Mouse (Mus musculus) layer of hippocampus, adult 8-10 months (tissue): ENCODE results near the gene Lrmda. TPM values are rescaled to one million over a fixed set of nuclear protein-coding genes. Genes with fewer than 3 reads are reported as not detected.
"Not testable (repeated sequence)": the region's sequence is repeated elsewhere in the genome, so short reads cannot be mapped to it uniquely, and the experiment has no call there.

Experiments used
- DNase-seq, 2 experiments: peaks; one replicate each; pipeline ENCODE4 v3.0.0; 2022; ENCODE audit warnings: low spot score in 2 of 2
- total RNA-seq, 4 experiments: library from RNA; stranded (reverse); gene quantifications; 2 replicates each; pipeline ENCODE4 v1.2.4; 2022

Gene Lrmda
- total RNA-seq, 4 experiments from 2014 or later = 0.59 to 4.9 (median 1.8) TPM

DNA sequence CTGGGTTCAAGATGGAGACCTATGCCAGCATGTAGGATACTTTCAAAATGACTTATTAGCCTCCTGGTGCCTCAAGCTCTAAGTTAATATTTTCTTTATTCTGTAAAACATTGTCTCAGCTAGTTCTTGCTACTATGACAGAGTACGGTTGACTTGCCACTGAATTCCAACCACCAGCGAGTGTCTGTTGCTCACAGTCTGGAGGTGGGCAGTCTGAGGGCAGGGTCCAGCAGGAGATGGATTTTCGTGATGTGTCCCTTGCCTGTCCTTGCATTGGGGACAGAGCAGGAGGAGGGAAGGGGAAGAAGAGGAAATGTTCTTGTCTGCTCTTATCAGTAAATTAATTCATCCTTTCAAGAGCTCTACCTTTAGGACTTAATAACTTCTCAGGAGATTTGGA lies 559.5 kb downstream of the Lrmda start:
- DNase-seq = no peak

DNA sequence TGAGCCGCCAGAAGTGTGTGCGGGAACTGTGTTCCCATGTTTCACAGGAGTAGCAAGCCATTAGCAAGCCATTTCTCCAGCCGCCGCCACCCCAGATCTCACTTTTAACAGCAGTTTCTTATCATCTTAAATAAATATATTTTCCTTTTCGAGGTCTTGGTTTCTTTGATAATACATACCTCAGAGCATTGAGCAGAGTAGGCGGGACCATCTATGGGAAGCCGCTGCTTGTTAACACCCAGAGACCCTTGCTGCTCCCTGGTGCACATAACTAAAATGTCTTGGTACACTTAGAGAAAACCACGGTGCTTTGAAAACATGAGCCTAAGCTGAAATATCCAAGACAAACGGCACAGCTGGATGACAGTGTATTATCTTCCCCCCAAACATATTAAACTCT lies 562.6 kb downstream of the Lrmda start:
- DNase-seq = no peak

DNA sequence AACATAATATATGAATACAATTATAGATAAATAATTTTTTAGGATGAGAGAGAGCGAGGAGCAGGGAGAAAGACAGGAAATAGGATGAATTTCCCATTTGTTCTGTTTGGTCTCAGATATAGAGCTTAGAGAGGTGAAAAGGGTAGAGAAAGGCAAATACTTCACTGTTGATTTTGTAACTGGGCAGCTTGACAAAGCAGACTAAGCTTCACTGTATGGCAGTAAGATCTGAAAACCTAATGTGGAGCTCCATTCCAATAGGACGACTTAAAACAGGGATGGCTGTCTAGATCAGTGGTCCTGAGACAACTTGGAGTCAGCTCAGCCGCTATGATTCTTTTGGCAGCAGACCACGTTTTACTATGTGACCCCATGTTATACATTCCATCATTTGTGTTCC lies 566.8 kb downstream of the Lrmda start:
- DNase-seq = no peak

DNA sequence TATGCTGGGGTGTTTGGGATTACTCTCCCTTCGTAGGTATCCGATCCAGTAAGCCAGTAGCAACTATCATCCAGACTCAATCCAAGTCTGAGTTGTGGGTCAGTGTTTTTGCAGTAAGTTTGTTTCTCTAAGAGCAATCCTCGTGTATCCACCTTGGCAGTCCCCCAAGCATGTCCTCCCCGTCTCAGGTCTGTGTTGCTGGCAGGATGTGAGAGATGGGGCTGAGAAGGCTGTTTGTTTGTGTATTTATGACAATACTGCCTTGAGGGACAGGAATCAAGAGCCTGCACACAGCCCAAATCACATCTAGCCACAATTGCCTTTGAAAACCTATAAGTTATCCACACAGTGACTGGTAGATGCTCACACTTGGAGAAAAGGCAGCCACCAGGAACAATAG lies 567.3 kb downstream of the Lrmda start:
- DNase-seq = no peak

DNA sequence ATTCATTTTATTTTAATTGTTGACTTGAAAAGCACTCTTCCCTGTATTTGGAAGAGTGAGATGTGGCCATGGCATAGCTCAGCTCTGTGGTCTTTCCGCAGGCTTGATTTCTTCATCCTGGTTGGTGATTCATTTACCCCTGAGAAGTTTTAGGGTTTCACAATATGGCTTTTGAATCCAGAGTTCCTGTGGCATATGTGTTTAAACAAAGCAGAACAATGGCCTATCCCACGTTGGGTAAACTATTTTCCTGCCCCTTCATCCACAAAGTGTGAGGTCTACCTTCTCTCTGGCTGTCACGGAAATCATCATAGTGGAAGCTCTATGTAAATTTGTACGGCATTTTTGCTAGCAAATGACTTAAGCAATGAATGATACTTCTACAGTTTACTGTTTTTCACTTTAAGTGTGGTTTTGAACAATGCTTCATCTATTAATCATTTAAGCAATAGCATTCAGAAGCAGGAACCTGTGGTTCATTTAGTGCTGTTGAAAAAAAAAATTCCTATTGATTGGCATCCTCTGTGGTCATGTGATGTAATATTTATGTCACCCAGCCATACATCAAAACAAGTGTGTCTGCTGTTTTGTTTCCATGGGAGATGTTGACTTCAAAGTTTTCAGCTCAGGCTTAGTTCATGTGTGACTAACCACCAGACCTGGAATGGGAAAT lies 567.9 kb downstream of the Lrmda start:
- DNase-seq = no peak

GRCm38 (mm10) chr14:22587958-22588296 lies 568.4 kb downstream of the Lrmda start:
- no peak for DNase-seq

DNA sequence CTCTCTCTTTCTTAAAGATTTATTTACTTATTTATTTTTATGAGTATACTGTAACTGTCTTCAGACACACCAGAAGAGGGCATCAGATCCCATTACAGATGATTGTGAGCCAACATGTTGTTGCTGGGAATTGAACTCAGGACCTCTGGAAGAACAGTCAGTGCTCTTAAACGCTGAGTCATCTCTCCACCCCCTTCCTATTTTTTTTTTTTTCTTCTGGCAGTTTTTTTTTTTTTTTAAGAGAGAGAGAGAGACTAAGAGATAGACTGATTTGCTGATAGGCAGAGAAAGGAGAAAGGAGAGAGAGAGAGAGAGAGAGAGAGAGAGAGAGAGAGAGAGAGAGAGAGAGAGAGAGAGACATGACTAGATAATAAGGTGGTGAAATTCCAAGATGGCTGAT lies 568.9 kb downstream of the Lrmda start:
- DNase-seq = not testable (repeated sequence)

DNA sequence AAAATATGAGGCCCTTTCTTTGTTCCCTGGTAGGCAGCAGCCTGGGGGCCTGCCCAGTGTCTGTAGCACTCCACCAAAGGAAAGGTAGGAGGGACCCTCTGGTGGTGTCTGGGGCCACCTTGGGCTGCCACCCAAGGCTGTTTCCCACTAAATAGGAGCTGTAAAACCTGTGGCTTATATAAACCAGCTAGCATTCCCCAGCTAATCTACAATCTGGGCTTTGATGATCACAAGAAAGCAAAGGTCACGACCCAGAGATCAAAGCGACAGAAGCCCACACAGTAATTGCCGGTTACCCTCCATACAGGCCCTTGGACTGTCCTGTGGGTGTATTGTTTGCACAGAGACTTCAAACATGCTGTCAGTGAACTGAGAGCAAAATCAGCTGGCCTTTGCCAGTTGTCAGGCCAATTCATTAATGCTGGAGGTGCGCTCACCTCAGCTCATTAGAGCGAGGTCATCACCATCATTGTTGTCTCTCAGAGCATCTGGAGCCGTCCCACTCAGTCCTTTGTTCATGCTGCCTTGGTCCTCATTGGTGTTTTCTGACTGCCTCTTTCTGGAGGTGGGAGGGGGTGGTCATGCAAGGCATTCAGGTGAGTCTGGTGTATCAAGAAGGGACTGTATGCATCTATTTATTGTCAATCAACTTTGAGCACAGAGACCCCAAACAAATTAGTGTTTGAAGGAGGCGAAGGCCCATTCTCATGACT lies 570.1 kb downstream of the Lrmda start:
- DNase-seq = no peak

DNA sequence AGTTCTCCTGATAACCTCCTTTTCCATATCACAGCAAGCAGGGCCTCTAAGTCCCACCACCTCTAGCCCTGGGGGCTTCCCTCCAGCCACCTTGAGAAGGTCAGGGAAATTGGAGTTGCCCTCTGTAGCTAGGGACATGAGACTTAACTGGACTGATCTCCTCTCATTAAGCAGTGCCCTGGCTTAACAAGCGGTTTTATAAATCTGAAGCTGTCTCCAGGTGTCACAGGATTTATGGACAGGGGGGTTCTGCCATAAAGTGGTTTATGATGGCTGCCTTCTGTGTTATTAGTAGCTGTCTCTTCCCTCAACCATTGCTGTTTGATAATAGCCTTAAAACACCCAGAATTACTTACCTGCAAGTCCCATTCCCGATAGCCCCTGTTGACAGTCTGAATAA lies 571.7 kb downstream of the Lrmda start:
- DNase-seq = no peak

DNA sequence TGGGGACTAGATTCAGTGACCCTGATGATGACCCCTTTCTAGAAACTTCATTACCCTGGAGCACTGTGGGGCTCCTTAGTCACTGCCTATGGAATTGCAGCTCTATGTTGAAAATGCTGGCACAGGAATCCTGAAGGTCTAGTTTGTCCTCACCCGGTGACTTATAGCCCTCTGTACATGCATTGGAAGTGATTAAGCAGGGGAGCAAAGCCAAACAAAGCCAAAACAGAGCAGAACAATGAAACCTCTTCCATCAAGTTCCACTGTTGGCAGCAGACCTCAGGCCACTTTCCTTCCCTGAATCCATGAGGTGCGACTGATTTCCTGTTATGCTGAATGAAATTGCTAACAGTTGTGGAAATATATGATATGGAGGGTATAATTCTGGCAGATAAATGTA lies 578.0 kb downstream of the Lrmda start:
- DNase-seq = no peak

GRCm38 (mm10) chr14:22598638-22599037 lies 579.1 kb downstream of the Lrmda start:
- no peak for DNase-seq

DNA sequence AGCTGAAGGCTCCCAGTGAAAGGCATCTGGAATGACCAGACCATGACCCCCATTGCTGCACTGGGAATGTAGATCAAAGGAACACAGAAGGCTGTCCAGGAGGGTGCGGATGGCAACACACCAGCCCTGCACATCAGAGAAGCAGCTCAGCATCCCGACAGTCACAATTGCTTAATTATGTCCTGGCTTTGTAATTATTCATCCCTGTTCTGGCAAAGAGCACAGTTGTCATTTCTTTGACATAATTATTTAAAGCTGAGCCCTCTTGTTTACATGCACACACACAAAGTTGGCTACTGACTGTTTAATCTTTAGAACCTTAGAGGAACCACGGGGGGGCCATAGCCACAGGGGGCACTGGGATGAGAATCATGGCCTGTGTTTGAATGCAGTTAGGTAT lies 580.7 kb downstream of the Lrmda start:
- no peak for DNase-seq

DNA sequence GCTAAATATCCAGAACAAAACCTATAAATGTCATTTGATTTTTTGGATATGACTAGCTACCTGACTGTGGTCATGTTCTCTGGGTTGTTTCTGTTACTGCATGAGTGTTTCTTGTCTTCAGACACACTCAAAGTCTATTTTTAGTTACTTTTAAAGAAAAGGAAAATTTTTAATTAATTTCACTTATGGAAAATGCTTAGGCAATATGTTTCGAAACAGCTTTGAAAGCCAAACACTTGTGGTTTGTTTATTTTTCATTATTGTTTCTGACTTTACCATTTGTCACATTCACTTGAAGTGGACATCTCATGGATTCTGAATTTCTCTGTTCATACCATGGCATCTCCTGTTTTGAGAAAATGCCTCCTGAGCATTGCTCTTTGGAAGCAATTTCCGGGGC lies 582.8 kb downstream of the Lrmda start:
- DNase-seq = no peak

DNA sequence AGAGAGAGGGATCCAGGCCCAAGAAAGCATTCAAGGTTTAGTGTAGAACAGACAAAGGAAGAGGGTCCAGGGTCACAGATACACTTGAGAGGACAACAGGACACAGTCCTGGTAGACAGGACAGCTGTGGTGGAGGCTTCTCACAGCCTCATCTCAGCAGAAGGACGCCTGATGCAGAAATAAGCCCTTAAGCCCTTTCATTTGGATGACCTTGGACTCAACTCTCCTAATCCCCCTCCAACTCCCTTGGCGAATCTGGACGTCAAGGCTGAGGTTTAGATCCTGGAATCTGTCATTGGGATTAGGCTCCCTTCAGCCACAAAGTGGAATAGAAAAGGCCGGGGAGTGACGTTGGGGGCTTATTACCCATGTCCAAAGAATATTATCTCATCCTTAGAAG lies 589.1 kb downstream of the Lrmda start:
- no peak for DNase-seq

GRCm38 (mm10) chr14:22609261-22610245 lies 590.0 kb downstream of the Lrmda start:
- no peak for DNase-seq

- no peak for DNase-seq
These were observed 591.5 kb downstream of the Lrmda start for GRCm38 (mm10) chr14:22611011-22611410.

- DNase-seq = no peak
These were observed 600.7 kb downstream of the Lrmda start for GRCm38 (mm10) chr14:22620191-22620590.

DNA sequence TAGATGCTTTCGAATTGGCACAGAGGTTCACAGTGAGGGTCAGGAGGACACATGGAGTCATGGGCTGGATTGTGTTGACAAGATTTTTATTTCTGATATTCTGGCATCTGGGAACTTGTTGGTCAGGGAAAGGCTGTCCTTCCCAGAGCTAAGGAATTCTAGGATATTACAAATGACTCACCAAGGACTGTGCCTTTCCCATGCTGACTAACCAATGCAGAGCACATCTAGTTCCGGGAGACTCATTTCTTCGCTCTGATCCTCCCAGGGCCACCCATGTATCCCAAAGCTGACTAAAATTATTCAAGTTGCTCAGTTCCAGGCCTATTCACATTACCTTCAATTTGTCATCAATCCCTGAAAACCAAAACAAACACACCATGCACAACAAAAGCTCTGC lies 602.4 kb downstream of the Lrmda start:
- DNase-seq = no peak

DNA sequence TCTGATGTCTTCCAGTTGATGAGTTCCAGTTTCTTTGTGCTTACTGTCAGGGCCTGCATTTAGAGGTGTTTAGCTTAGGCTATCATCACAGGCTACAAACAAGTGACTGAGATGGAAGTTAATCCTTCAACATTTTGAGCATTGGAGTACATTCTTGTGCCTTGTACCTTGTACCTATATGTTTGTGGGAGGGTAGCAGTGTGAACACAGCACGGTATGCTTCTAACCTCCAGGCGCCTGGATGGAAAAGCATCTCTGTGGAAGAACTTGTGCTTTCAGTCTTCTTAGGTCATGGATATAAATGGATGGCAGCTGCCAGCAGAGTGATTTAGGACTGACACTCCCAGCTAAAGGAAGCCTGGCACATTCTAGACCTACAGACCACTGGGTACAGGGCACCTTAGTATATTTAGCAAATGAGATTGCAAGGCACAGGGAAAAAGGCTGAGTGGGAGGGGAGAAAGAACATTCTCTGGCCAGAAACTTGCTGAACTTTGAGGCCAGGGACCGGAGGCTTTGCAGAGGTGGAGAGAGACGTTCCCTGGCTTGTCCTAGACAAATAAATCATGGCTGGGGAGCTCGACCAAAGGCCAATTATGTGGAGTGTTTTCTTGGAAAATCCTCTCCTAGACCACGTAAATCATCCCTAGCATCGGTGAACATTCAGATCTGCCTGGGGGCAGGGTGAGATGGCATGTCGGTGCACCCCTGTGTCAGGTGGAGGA lies 607.8 kb downstream of the Lrmda start:
- no peak for DNase-seq

- no peak for DNase-seq
These were observed 610.9 kb downstream of the Lrmda start for GRCm38 (mm10) chr14:22630361-22630867.

GRCm38 (mm10) chr14:22633612-22634011 lies 614.1 kb downstream of the Lrmda start:
- DNase-seq = no peak
